Comparison of ENCODE assay signal across 12 mouse cellular contexts in genomic region chr15:82347852-82348251, GRCm38 (mm10). TPM values are rescaled to one million over a fixed set of nuclear protein-coding genes. Genes with fewer than 3 reads are reported as not detected.
DNase-seq lines count a peak whose midpoint lies in the region; ATAC-seq and TF ChIP-seq lines count a peak whose summit lies in the region.
"Had no signal": no experiment of that assay in that cellular context is flagged by ENCODE, and none has a peak within 500 bp of the region (broad histone marks: within the 10 kb centered on the region; RNA-seq: fewer than 3 reads in every experiment).

No protein-coding gene starts in this region.

- no peak for ATAC-seq in heart, embryonic 11.5 days (replicated peaks; ENCODE audit: insufficient number of reproducible peaks, low FRiP score, low TSS enrichment)
- no peak for ATAC-seq in megakaryocyte, adult 5-6 weeks (ENCODE audit: poor library complexity, severe bottlenecking)
- no peak for ATAC-seq in embryonic facial prominence, embryonic 15.5 days (ENCODE audit: insufficient number of reproducible peaks, low FRiP score, low TSS enrichment, low read depth)
- ATAC-seq in liver, postnatal 0 days, result no peak

- peak overlapping the region; percentile 85 for H3K4me2 ChIP-seq in heart, embryonic 11.5 days
- H3K4me2 ChIP-seq in embryonic facial prominence, embryonic 15.5 days (replicated peaks), result no peak overlapping the region
- peak overlapping the region; percentile 91 for H3K4me2 ChIP-seq in liver, postnatal 0 days (ENCODE audit: low read depth, low read length)

- H3K9me3 ChIP-seq in heart, embryonic 11.5 days (replicated peaks; ENCODE audit: control insufficient read depth, low read length), result no peaks in the 10 kb centered on the region
- peaks cover 5% of the 10 kb centered on the region; the same call in 1 of the 2 replicates for H3K9me3 ChIP-seq in megakaryocyte, embryonic 14.5 days
- no peaks in the 10 kb centered on the region for H3K9me3 ChIP-seq in embryonic facial prominence, embryonic 15.5 days (replicated peaks)
- no peaks in the 10 kb centered on the region for H3K9me3 ChIP-seq in liver, postnatal 0 days (ENCODE audit: low read length)

- H3K27me3 ChIP-seq in heart, embryonic 11.5 days (ENCODE audit: control insufficient read depth, insufficient read depth, low read length), result no peaks in the 10 kb centered on the region
- H3K27me3 ChIP-seq in megakaryocyte, embryonic 14.5 days (replicated peaks), result no peaks in the 10 kb centered on the region
- no peaks in the 10 kb centered on the region for H3K27me3 ChIP-seq in embryonic facial prominence, embryonic 15.5 days
- H3K27me3 ChIP-seq in liver, postnatal 0 days (ENCODE audit: insufficient read depth, low read length), result no peaks in the 10 kb centered on the region

- peaks cover 29% of the 10 kb centered on the region for H3K36me3 ChIP-seq in heart, embryonic 11.5 days (ENCODE audit: control insufficient read depth, insufficient read depth, low read length)
- peaks cover 69% of the 10 kb centered on the region for H3K36me3 ChIP-seq in megakaryocyte, embryonic 14.5 days (replicated peaks; ENCODE audit: low read length)
- H3K36me3 ChIP-seq in embryonic facial prominence, embryonic 15.5 days, result peaks cover 39% of the 10 kb centered on the region
- H3K36me3 ChIP-seq in liver, postnatal 0 days (replicated peaks; ENCODE audit: insufficient read depth, low read length), result peaks cover 44% of the 10 kb centered on the region

- H3K27ac ChIP-seq in heart, embryonic 11.5 days (ENCODE audit: low read depth, low read length), result no peak overlapping the region
- H3K27ac ChIP-seq in embryonic facial prominence, embryonic 15.5 days (replicated peaks), result no peak overlapping the region
- peak overlapping the region; percentile 92; the same call in 1 of the 2 replicates for H3K27ac ChIP-seq in liver, postnatal 0 days (ENCODE audit: low read depth)

- no peak for TF ChIP-seq EP300 in liver, postnatal 0 days (IDR thresholded peaks at IDR 0.05; ENCODE audit: low read depth)

- peaks cover 13% of the 10 kb centered on the region for H3K4me1 ChIP-seq in heart, embryonic 11.5 days (ENCODE audit: control insufficient read depth, insufficient read depth, low read length)
- peaks cover 88% of the 10 kb centered on the region for H3K4me1 ChIP-seq in megakaryocyte, embryonic 14.5 days
- peaks cover 26% of the 10 kb centered on the region for H3K4me1 ChIP-seq in embryonic facial prominence, embryonic 15.5 days
- peaks cover 65% of the 10 kb centered on the region for H3K4me1 ChIP-seq in liver, postnatal 0 days (ENCODE audit: insufficient read depth)

- intact Hi-C loops in heart, postnatal 25 days (cut with DNase I), result loop anchor here (5.0 kb wide), 1 partner anchor 201 kb away; the partner anchor contains the start of gene Srebf2

- no peak overlapping the region for H3K9ac ChIP-seq in heart, embryonic 11.5 days (ENCODE audit: low read depth, low read length)
- no peak overlapping the region for H3K9ac ChIP-seq in embryonic facial prominence, embryonic 15.5 days
- no peak overlapping the region for H3K9ac ChIP-seq in liver, postnatal 0 days (replicated peaks)

- no peak for DNase-seq in heart, postnatal 25 days (ENCODE audit: low spot score)
- no peak for DNase-seq in liver, postnatal 0 days
- DNase-seq in urinary bladder, postnatal 4 days (ENCODE audit: low spot score in 2 of 2), result no peak
- no peak for DNase-seq in gastrocnemius, adult 8-10 months (ENCODE audit: low spot score in 2 of 2)
- DNase-seq: adrenal gland, postnatal 10 days; heart, postnatal 10 days; kidney, adult 9 months had no signal

- no peak overlapping the region for H3K4me3 ChIP-seq in heart, embryonic 11.5 days (ENCODE audit: low read depth, low read length)
- peak overlapping the region; percentile 78 for H3K4me3 ChIP-seq in megakaryocyte, embryonic 14.5 days (replicated peaks)
- H3K4me3 ChIP-seq in embryonic facial prominence, embryonic 15.5 days (replicated peaks), result peak overlapping the region; percentile 81; the same call in 1 of the 2 replicates
- H3K4me3 ChIP-seq in liver, postnatal 0 days (ENCODE audit: low read depth, low read length), result no peak overlapping the region; the same call in 1 of the 2 replicates

- WGBS in heart, embryonic 11.5 days (ENCODE audit: insufficient replicate concordance), result 90% methylated on average over 12 of the region's 12 CpGs
- WGBS in embryonic facial prominence, embryonic 15.5 days, result 90% methylated on average over 12 of the region's 12 CpGs
- WGBS in liver, postnatal 0 days (ENCODE audit: insufficient replicate concordance), result 89% methylated on average over 12 of the region's 12 CpGs

- no peak for TF ChIP-seq CTCF in liver, postnatal 0 days (IDR thresholded peaks at IDR 0.05; ENCODE audit: low read depth)

RNA-seq across cellular contexts. Expression of gene Ndufa6, which starts 6.3 kb away (rescaled TPM):
- polyA plus RNA-seq in heart, embryonic 11.5 days (2014; fragmentation: Nextera tagmentation; extraction: Ambion mirVana), result 462 and 487 TPM in 2 replicates
- 100 to 1,000 TPM; 683 to 734 TPM for total RNA-seq in heart, postnatal 25 days (2021)
- 274 and 631 TPM in 2 replicates for polyA plus RNA-seq in megakaryocyte, embryonic 14.5 days (2012; ENCODE audit: insufficient read depth, low replicate concordance)
- total RNA-seq in megakaryocyte, adult 5-6 weeks (2015), result 254 and 294 TPM in 2 replicates
- 138 and 158 TPM in 2 replicates for total RNA-seq in megakaryocyte, adult 5-6 weeks (2017)
- polyA plus RNA-seq in embryonic facial prominence, embryonic 15.5 days (2015; fragmentation: Nextera tagmentation; extraction: Ambion mirVana), result 314 and 320 TPM in 2 replicates
- 642 and 691 TPM in 2 replicates for polyA plus RNA-seq in liver, postnatal 0 days (2015; fragmentation: Nextera tagmentation; extraction: Ambion mirVana)
- 100 to 1,000 TPM; 397 to 462 (median 441) TPM for total RNA-seq in gastrocnemius, adult 8-10 months (2022)

RNA-seq across cellular contexts. Expression of gene Smdt1, which starts 9.1 kb away (rescaled TPM):
- 320 and 330 TPM in 2 replicates for polyA plus RNA-seq in heart, embryonic 11.5 days (2014; fragmentation: Nextera tagmentation; extraction: Ambion mirVana)
- total RNA-seq in heart, postnatal 25 days (2021), result 100 to 1,000 TPM; 203 to 204 TPM
- 118 and 198 TPM in 2 replicates for polyA plus RNA-seq in megakaryocyte, embryonic 14.5 days (2012; ENCODE audit: insufficient read depth, low replicate concordance)
- total RNA-seq in megakaryocyte, adult 5-6 weeks (2015), result 226 and 229 TPM in 2 replicates
- 123 and 170 TPM in 2 replicates for total RNA-seq in megakaryocyte, adult 5-6 weeks (2017)
- 264 and 279 TPM in 2 replicates for polyA plus RNA-seq in embryonic facial prominence, embryonic 15.5 days (2015; fragmentation: Nextera tagmentation; extraction: Ambion mirVana)
- polyA plus RNA-seq in liver, postnatal 0 days (2015; fragmentation: Nextera tagmentation; extraction: Ambion mirVana), result 145 and 151 TPM in 2 replicates
- 100 to 1,000 TPM; 129 to 149 (median 142) TPM for total RNA-seq in gastrocnemius, adult 8-10 months (2022)

RNA-seq across cellular contexts. Expression of gene Pheta2, which starts 9.1 kb away (rescaled TPM):
- 10.0 and 11.3 TPM in 2 replicates for polyA plus RNA-seq in heart, embryonic 11.5 days (2014; fragmentation: Nextera tagmentation; extraction: Ambion mirVana)
- total RNA-seq in heart, postnatal 25 days (2021), result 1 to 10 TPM in 1 of 2 experiments, under 1 TPM in 1; 0.70 to 1.4 TPM
- polyA plus RNA-seq in megakaryocyte, embryonic 14.5 days (2012; ENCODE audit: insufficient read depth, low replicate concordance), result 1.2 and 5.5 TPM in 2 replicates
- total RNA-seq in megakaryocyte, adult 5-6 weeks (2015), result 2.4 and 2.7 TPM in 2 replicates
- 3.5 and 3.7 TPM in 2 replicates for total RNA-seq in megakaryocyte, adult 5-6 weeks (2017)
- 23.8 and 24.9 TPM in 2 replicates for polyA plus RNA-seq in embryonic facial prominence, embryonic 15.5 days (2015; fragmentation: Nextera tagmentation; extraction: Ambion mirVana)
- polyA plus RNA-seq in liver, postnatal 0 days (2015; fragmentation: Nextera tagmentation; extraction: Ambion mirVana), result 16.1 and 17.5 TPM in 2 replicates
- under 1 TPM; 0.17 to 0.43 (median 0.36) TPM for total RNA-seq in gastrocnemius, adult 8-10 months (2022)

RNA-seq across cellular contexts. Expression of gene Naga, which starts 9.1 kb away (rescaled TPM):
- polyA plus RNA-seq in heart, embryonic 11.5 days (2014; fragmentation: Nextera tagmentation; extraction: Ambion mirVana), result 33.4 and 38.7 TPM in 2 replicates
- total RNA-seq in heart, postnatal 25 days (2021), result 10 to 100 TPM; 32.0 to 33.3 TPM
- polyA plus RNA-seq in megakaryocyte, embryonic 14.5 days (2012; ENCODE audit: insufficient read depth, low replicate concordance), result 280 and 641 TPM in 2 replicates
- 159 and 162 TPM in 2 replicates for total RNA-seq in megakaryocyte, adult 5-6 weeks (2015)
- 145 and 160 TPM in 2 replicates for total RNA-seq in megakaryocyte, adult 5-6 weeks (2017)
- 64.8 and 65.9 TPM in 2 replicates for polyA plus RNA-seq in embryonic facial prominence, embryonic 15.5 days (2015; fragmentation: Nextera tagmentation; extraction: Ambion mirVana)
- 34.6 TPM in 2 replicates for polyA plus RNA-seq in liver, postnatal 0 days (2015; fragmentation: Nextera tagmentation; extraction: Ambion mirVana)
- total RNA-seq in gastrocnemius, adult 8-10 months (2022), result 10 to 100 TPM in 2 of 4 experiments, 1 to 10 TPM in 2; 7.7 to 11.6 (median 10.1) TPM

RNA-seq across cellular contexts. Expression of gene Cyp2d22, which starts 32.2 kb away (rescaled TPM):
- 4.1 and 4.4 TPM in 2 replicates for polyA plus RNA-seq in heart, embryonic 11.5 days (2014; fragmentation: Nextera tagmentation; extraction: Ambion mirVana)
- 10 to 100 TPM; 21.5 to 25.4 TPM for total RNA-seq in heart, postnatal 25 days (2021)
- polyA plus RNA-seq in megakaryocyte, embryonic 14.5 days (2012; ENCODE audit: insufficient read depth, low replicate concordance), result 0.13 TPM in 1 of 2 replicates, not detected in the other
- total RNA-seq in megakaryocyte, adult 5-6 weeks (2015), result 0.39 TPM in 1 of 2 replicates, not detected in the other
- 0.37 TPM in 1 of 2 replicates, not detected in the other for total RNA-seq in megakaryocyte, adult 5-6 weeks (2017)
- 12.2 and 12.3 TPM in 2 replicates for polyA plus RNA-seq in embryonic facial prominence, embryonic 15.5 days (2015; fragmentation: Nextera tagmentation; extraction: Ambion mirVana)
- 42.0 and 44.9 TPM in 2 replicates for polyA plus RNA-seq in liver, postnatal 0 days (2015; fragmentation: Nextera tagmentation; extraction: Ambion mirVana)
- total RNA-seq in gastrocnemius, adult 8-10 months (2022), result 10 to 100 TPM in 3 of 4 experiments, 1 to 10 TPM in 1; 7.2 to 14.5 (median 11.5) TPM
- total RNA-seq: megakaryocyte-erythroid progenitor cell, adult 5-6 weeks had no signal

Comparison
In these comparisons a context has a peak if more than half of its experiments do, and no peak if none do; other contexts are left out.
1. H3K4me3 ChIP-seq: peak in megakaryocyte, embryonic 14.5 days (single experiment) and embryonic facial prominence, embryonic 15.5 days (single experiment); none in heart, embryonic 11.5 days (single experiment) and liver, postnatal 0 days (single experiment).